Mouse (Mus musculus) gastrocnemius, adult 18-20 months (tissue): Measurements from ENCODE around the gene Fgd3. TPM values are rescaled to one million over a fixed set of nuclear protein-coding genes. Genes with fewer than 3 reads are reported as not detected.
A peak's percentile ranks its signal among the peaks of the same experiment; 100 is the strongest.

Experiments
- DNase-seq: peaks from one replicate; pipeline ENCODE4 v3.0.0; 2021; ENCODE audit warnings: low spot score
- total RNA-seq, 2 experiments: library from RNA; stranded (reverse); gene quantifications; 2 replicates each; pipeline ENCODE4 v1.2.3; 2021

The Fgd3 gene
- total RNA-seq, 2 experiments from 2014 or later: 0.41 to 0.90 TPM

GRCm38 (mm10) chr13:49341831-49342722, 22.0 kb upstream of the Fgd3 start:
- DNase-seq: no peak

DNA sequence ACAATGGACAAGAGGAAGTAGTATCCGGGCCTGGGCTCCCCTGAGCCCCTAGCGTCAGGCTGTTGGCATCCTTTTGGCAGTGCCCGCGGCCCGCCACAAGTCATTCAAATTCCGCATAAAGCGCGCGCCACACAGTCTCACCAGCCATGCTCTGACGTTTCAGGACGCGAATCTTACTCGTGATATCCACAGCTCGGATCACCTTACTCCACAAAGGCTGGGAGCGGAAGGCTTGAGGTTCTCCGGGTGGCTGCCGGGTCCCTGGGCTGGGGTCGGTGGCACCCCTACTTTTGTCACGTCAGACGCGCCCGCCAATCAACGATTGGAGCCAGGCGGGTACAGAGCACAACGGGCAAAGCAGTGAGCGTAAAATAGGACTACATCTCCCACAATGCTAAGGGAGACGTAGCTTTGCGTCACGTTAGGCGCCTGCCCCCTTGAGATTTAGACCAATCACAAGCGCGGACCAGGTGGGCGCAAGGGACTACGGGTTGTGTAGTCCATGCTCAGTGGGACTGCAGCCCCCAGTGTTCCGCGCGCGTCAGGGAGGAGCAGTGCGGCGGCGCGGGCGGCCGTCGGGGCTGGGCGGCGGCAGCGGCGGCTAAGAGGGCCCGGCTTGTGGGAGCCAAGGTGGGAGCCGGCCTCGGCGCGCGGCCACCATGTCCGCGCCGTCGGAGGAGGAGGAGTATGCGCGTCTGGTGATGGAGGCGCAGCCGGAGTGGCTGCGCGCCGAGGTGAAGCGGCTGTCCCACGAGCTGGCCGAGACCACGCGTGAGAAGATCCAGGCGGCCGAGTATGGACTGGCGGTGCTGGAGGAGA, 21.1 kb upstream of the Fgd3 start, which contains the start of gene Bicd2:
TSS of gene Bicd2 (plus strand) at position 574 of the 819 bp plus-strand sequence.
- peak; percentile 97 for DNase-seq

GRCm38 (mm10) chr13:49338893-49339546, 18.9 kb upstream of the Fgd3 start:
- peak; percentile 58 for DNase-seq

GRCm38 (mm10) chr13:49335077-49335982, 15.2 kb upstream of the Fgd3 start:
- DNase-seq: no peak

- DNase-seq: no peak
Measured at GRCm38 (mm10) chr13:49333250-49333649, 13.1 kb upstream of the Fgd3 start.

DNA sequence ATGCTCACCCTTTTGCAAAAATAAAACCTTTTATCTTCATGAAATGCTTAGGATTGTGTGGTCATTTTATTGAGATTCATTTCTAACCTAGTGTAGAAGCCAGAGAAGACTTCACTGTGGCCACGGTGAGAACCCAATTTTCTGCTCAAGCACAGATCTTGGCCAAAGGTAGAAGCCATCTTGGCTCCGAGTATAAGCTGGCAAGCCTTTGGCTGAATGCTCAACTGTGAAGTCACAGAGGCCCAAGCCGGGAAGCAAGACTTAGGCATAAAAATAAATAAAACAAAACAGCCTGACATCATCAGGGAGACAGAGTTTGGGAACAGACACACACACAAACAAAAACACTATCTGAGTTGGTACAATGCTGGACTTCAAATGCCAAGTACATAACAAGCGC, 8.0 kb upstream of the Fgd3 start:
- no peak for DNase-seq

DNA sequence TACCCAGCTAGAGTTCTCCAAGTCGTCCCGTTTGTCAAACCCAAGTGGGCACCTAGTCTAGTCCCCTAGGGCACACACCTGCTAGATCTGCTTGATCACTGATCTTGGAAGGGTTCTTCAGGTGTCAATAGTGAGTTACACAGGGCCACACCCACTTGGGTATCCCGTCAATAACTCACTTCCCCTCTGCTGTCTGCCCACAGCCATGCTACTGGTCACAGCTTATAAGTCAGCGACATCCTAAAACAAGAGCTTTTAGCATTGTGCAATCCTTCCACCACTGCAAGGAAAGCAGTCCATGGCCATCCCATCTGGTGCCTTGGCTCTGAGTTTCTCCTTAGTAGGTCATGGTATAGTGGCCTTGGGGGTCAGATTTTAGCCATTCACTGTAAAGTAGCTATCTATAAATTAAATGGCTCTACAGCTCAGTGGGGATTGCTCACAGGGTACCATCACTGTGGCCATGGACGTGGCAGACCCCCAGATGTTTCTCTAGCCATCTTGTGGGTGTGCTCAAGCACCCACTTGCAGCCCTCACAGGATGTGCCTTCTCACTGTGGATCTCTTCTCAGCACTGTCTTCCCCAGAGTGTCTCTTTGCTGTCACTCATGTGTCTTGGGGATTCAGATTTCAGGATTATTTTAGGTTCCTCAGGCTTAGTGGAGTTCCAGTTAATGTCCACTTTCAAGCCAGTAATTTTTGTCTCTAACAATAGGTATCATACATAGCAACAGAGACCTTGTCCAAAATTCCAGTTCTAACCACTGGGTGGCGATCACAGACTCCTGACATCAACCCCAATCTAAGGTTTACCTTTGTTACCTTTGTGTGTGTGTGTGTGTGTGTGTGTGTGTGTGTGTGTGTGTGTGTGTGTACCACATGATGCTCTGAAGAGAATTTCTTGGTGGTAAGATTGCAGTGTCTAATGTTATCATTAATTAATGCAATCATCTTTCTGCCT, 6.4 kb upstream of the Fgd3 start:
- DNase-seq: peak; percentile 67

DNA sequence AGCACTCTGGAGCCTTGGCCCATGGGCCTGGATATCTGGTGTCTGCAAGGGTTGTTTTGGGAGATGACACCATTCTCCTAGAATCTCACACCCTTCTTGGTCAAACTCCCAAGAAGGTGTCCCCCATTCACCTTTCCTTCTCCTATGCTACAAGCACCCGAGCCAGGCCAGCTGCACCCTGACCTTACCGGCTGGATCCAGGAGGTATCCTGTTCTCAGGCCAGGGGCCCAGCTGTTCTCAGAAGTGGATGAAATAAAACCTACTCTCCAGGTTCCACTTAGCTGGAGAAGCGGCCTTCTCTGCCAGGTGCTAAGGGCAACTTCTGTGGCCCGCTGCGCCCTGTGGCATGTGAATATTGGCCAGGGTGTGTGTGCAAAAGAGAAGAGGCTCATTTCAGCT, 4.8 kb upstream of the Fgd3 start:
- peak; percentile 88 for DNase-seq

GRCm38 (mm10) chr13:49322739-49323138, 2.6 kb upstream of the Fgd3 start:
- DNase-seq: no peak

- no peak for DNase-seq
Measured at GRCm38 (mm10) chr13:49322169-49322568, 2.1 kb upstream of the Fgd3 start.

- no peak for DNase-seq
Measured at GRCm38 (mm10) chr13:49321452-49321851, 1.3 kb upstream of the Fgd3 start.

DNA sequence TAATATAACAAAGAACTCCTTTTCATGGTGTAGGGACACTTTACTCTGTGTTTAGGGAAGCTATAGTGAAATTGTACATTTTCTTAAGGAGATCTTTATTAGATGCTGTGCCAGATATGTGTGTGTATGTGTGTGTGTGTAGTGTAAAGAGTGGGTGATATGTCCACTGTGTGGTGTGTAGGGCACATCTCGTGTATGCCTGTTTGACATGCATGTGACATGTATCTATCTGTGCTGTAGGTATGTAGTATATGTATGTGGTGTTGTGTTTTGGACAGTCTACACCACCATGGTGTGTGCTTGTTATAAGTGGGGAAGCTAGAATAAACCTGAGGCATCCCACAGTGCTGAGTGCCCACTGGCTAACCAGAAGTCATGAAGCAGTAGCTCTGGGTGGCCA, 403 bp upstream of the Fgd3 start:
- DNase-seq: no peak

- no peak for DNase-seq
Measured at GRCm38 (mm10) chr13:49317914-49318313, 2.2 kb downstream of the Fgd3 start.

DNA sequence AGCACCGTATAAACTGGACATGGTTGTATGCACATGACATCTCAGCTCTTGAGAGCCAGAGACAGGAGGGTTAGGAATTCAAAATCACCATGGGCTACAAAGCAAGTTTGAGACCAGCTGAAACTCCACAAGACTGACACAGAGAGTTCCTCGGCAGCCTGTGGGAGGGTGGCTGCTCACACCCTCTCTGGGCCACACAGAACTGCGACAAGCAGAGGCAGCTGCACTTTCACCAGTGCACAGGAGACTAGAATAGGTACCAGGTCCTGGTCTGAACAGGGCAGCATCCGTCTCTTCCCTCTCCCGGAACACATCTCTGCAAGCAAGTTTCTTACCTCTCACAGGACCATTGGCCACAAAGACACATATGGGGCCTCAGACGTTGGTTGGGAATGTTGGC, 2.6 kb downstream of the Fgd3 start:
- DNase-seq: no peak

GRCm38 (mm10) chr13:49316386-49317162, 3.5 kb downstream of the Fgd3 start:
- no peak for DNase-seq

- DNase-seq: no peak
Measured at GRCm38 (mm10) chr13:49311642-49312041, 8.5 kb downstream of the Fgd3 start.

DNA sequence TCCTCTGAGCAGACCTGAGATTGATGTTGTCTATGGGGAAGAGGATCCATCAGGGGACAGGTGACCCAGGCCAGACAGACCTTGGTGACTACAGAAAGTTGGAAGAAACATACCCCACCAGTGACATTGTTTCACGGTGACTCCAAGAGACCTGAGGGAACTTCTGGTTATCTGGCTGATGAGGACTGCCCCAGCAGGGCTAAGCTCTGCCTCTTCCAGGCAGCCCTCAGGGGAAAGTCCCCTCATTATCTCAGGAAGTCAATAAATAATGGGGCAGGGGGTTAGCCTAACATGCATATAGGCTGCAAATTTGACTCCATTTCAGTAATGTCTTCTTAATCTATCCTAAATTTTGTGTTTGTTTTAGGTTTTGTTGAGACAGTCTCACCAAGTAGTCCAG, 10.6 kb downstream of the Fgd3 start:
- DNase-seq: no peak

- DNase-seq: no peak
Measured at GRCm38 (mm10) chr13:49308861-49309403, 11.2 kb downstream of the Fgd3 start.

DNA sequence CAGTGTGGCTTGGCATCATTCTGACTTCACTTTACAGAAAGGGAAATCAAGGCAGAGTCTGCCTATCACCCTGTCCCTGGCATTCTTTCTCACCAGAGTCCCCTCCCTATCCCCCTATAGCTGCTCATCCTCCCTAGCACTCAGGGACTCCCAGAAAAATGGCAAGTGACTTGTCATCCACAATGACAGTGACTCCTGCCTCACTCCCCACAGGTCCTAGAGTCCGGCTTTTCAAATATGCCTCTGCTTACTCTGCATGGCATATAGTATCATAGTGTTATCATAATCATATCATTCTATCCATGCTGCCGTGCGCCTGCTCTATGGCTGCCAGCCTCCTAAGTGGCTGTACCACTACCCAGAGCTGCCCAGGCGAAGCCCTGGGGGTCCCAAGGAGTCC, 11.9 kb downstream of the Fgd3 start:
- DNase-seq: no peak
